Mouse (Mus musculus): ENCODE results near the gene Arl6ip1.

Arl6ip1 gene

DNA sequence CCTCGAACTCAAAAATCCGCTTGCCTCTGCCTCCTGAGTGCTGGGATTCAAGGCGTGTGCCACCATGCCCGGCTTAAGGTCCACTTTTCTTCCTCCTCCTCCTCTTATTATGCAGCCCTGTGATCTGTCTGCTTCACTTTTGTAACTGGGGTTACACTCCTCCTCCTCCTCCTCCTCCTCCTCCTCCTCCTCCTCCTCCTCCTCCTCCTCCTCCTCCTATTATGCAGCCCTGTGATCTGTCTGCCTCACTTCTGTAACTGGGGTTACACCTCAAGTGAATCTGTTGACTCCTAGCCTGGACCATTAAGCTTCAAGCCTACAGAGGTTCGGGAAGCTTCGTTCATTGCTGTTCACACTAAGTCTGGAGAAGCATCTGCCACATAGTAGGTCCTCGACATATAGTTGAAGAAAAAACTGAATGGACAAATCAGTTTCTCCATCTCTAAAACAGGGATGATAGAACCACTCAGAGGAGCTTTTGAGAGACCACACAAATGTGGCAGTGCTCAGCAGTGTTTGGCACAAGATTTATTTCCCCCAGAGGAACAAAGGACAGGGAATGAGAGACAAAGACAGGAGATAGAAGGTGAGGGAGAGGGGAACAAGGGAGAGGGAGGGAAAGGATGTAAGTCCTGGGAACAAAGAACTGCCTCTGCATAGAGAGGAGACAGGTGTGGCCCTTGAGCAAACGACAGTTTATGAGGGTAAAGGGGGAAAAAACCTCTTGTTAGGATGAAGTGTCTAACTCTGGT, 12.5 kb downstream of the Arl6ip1 start:
- DNase-seq (ENCODE audit: low spot score in 2 of 2): no peak

DNA sequence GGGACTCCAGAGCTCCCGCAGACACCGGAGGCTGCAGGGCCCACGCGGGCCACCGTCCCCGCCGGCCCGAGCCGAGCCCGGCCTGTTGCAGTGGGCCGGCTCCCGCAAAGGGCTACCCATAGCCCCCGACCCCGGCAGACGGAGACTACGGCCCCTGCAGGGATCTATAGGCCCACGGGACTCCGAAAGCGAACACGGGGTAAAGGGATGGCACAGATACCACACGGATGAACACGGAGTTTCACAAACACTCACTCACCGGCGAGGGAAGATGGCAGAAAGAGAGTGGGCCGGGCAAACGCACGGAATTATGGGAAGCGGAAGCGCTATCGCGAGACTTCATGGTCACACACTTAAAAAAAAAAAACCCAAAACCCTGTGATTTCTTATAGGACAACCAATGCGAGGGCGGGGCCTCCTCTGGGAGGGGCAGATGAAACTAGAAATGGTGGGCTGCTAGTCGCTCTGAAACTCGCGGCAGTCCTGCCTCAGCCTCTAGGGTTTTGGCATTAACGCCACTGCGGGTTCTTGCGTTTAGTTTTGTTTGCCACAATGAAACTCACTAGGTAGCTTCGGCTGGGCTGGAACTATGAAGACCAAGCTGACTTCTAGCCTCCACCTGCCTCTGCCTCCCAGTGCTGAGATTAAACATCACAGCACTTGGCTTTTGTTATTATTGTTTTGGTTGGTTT, 13.4 kb downstream of the Arl6ip1 start, which contains the start of gene Rps15a:
Rps15a (minus strand) TSS at position 312 of the 692 bp plus-strand sequence.
- DNase-seq (ENCODE audit: low spot score in 2 of 2): peak; percentile 72 to 90

DNA sequence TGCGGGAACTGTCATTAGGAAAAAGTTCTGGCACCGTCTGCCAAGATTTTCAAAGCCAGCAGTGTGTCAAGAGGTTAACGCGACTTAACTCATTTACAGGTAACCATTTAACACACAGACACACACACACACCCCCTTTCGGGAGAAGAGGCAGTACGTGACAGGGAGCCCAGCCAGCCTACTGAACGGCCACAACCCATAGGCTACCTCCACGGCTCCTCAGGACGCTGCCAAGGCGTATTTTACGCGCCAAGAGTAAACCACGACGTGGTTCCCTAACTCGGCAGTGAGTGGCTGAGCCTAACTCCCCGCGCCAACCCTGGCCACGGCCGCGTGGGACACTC, 14.0 kb downstream of the Arl6ip1 start:
- no peak for DNase-seq (ENCODE audit: low spot score in 2 of 2)

DNA sequence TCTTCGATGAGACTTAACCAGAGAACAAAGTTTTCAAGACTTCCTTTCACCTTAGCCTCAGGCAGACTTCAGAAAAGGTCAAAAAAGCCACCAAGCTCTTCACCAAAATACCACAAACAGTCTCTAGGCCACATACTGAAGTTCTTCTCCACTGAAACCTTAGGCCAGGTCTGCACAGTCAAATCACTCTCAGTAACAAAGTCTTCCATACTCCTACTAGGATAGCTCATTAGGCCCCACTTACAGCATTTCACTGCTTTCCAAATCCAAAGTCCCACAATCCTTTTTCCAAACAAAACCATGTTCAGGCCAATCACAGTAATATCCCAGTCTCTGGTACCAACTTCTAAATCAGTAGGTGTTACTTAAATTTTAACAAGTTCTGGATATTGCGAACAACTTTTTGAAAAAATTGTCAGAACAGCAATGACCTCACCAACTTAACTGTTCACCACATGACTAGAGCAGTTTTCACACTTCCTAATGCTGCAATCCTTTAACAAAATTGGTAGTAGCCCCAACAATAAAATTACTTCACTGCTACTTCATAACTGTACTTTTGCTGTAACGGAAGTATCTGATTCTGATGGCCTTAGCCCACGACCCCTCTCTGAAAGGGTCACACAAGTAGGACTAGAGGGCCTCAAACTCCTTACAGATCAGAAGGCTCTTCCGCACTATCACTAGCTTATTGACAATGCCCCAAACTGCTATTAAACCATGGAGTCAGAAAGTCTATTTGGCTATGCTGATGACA, 15.7 kb downstream of the Arl6ip1 start:
- DNase-seq (ENCODE audit: low spot score in 2 of 2): no peak

- DNase-seq (ENCODE audit: low spot score in 2 of 2): no peak
These were observed 18.3 kb downstream of the Arl6ip1 start for GRCm38 (mm10) chr7:118111128-118111527.

GRCm38 (mm10) chr7:118107671-118108070, 21.8 kb downstream of the Arl6ip1 start:
- no peak for DNase-seq (ENCODE audit: low spot score in 2 of 2)

DNA sequence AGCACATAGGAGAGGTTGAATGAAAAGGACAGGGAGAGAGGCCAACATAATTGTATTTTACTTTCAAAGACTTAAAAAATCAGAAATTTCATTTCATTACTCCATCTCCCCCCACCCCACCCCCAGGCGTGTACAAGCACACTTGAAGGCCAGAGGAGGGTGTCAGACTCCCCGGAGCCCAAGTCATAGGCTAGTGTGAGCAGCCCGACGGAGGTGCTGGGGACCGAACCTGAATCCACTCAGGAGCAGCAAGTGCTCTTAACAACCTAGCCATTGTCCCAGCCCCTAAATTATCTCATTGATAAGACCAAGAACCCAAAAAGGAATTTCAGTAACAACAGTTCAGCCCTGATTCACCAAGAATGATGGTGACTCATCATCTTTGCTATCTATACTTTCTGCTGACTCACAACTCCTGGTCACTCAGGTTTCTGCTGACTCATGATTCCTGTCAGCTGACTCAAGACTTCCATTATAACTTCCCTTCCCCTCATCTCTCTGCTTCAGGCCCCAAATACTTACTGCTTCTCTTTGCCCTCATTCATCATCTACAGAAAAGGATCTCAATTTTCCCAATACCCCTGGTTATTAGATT, 24.9 kb downstream of the Arl6ip1 start:
- DNase-seq (ENCODE audit: low spot score in 2 of 2): no peak

- DNase-seq (ENCODE audit: low spot score in 2 of 2): no peak
These were observed 25.7 kb downstream of the Arl6ip1 start for GRCm38 (mm10) chr7:118103462-118104379.

- no peak for DNase-seq (ENCODE audit: low spot score in 2 of 2)
These were observed 26.6 kb downstream of the Arl6ip1 start for GRCm38 (mm10) chr7:118102678-118103461.

DNA sequence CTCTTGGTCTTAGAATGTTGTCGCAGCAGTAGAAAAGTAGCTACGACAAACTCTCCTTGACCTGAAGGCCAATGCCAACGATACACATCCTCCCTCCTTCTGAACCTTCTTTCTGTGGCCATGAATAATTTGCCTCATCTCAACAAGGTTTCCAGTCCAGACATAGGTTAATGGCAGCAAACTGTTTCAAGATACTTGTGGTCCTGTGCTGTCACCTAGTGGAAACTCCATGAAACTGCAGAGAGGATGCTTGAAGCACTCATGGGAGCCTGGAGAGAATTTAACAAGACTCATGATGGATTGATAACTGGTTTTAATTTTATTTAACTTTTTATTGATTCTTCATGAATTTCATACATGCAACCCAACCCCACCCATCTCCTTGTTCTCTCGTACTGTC, 27.2 kb downstream of the Arl6ip1 start:
- peak in 1 of 2 experiments; percentile 32 for DNase-seq (ENCODE audit: low spot score in 2 of 2)

GRCm38 (mm10) chr7:118097615-118098014, 31.8 kb downstream of the Arl6ip1 start:
- no peak for DNase-seq (ENCODE audit: low spot score in 2 of 2)

- no peak for DNase-seq (ENCODE audit: low spot score in 2 of 2)
These were observed 49.5 kb downstream of the Arl6ip1 start for GRCm38 (mm10) chr7:118079987-118080386.

DNA sequence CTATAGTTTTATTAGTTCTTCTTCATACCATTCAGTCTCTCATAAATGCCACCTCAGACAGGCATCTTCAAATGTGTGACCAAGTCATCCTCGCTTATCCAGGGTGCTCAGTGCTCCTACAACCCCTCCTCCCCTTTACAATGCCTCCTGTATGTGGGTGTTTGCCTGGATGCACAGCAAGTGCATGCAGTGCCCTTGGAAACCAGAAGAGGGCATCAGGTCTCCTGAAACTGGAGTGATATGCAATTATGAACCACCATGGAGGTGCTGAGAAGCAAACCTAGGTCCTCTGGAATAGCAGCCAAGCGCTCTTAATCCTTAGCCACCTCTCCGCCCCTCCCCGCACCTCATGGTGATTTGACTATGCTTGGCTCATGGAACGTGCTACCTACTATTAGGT, 50.4 kb downstream of the Arl6ip1 start:
- no peak for DNase-seq (ENCODE audit: low spot score in 2 of 2)

Data from cerebellum, postnatal 4 days (tissue).